Mouse (Mus musculus): ENCODE results near the gene Rad54l.

DNA sequence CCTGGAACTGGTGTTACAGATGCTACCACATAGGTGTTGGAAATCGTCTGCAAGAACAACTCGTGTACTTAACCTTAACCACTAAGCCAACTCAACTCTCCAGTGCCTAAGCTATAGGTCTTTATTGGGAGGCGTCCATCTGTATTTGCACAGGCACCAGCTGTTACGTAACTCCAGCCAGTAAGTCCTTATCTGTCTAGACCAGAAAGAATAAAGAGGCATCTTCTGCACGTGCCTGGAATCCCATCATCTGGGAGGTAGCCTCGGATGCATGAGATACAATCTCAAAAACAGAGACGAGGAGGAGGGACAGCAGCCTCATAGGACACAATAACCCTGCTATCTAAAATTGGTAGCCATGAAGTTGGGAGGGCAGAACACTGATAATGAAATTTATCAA, 22.5 kb downstream of the Rad54l start:
- no peak for TF ChIP-seq POLR2A (IDR thresholded peaks at IDR 0.05; ENCODE audit: low read depth, low read length)
- TF ChIP-seq CTCF (conservative IDR thresholded peaks at IDR 0.05 in 1 of 2, IDR thresholded peaks at IDR 0.05 in 1 of 2; ENCODE audit: low read depth in 2 of 2, low read length in 2 of 2): no peak
- TF ChIP-seq KAT2A (IDR thresholded peaks at IDR 0.05; ENCODE audit: insufficient replicate concordance, low read length): no peak
- no peak for TF ChIP-seq MAZ (IDR thresholded peaks at IDR 0.05; ENCODE audit: low read depth, low read length)
- TF ChIP-seq USF2 (conservative IDR thresholded peaks at IDR 0.05; ENCODE audit: low read depth, low read length): no peak
- TF ChIP-seq TCF12 (IDR thresholded peaks at IDR 0.05; ENCODE audit: low read depth, low read length): no peak

All from CH12.LX (cell line).